ENCODE assay signal across 11 mouse cellular contexts in the genomic region with DNA sequence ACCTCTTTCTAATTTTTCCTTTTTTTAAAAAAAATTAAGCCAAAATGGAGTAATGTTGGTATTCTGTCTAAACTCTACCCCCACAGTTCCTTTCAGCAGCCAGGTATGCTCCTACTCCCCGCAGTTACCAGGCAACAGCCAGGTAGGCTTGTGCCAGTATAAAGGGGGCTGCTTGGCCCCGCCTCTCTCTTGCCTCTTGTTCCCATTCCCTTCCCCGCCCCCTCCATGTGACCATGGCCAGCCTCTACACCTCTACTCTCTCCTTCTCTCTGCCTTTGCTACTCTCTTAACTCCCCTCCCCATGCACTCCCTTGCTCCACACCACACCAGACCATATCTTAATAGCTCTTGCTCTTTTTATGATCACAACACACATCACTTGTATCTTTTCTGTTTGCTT.
"Had no signal": no experiment of that assay in that cellular context is flagged by ENCODE, and none has a peak within 500 bp of the region (broad histone marks: within the 10 kb centered on the region; RNA-seq: fewer than 3 reads in every experiment).

No protein-coding gene starts in this region.

- DNase-seq: lung, adult 18-20 months; lung, embryonic 14.5 days; lung, postnatal 10 days; lung, postnatal 4 days; midbrain, embryonic 14.5 days; right cerebral cortex, postnatal 14 days; right cerebral cortex, postnatal 4 days; spleen, adult 18-20 months; thymus, adult 18-20 months; thymus, postnatal 14 days; thymus, postnatal 36 days had no signal
